Mouse (Mus musculus) hindbrain, embryonic 16.5 days (tissue): Measurements from ENCODE around the gene Col5a1. TPM values are rescaled to one million over a fixed set of nuclear protein-coding genes. Genes with fewer than 3 reads are reported as not detected.

Source experiments
- ATAC-seq: fragments of 200-750 bp; cut with Nextera tagmentation; 2 replicates; pipeline ENCODE4 v1.8.0; 2017; ENCODE audit warnings: moderate TSS enrichment, moderate library complexity
- H3K27ac ChIP-seq: fragments of 300-500 bp; sonication (generic); 2 replicates; pipeline ENCODE4 v1.5.1; 2014; ENCODE audit warnings: low read depth, mild to moderate bottlenecking, control low read depth, low read length, moderate library complexity
- H3K27me3 ChIP-seq: fragments of 300-500 bp; sonication (generic); replicated peaks from 2 replicates; pipeline ENCODE4 v1.6.1; 2014; ENCODE audit warnings: low read length; ENCODE audit not compliant: control insufficient read depth, insufficient read depth
- H3K36me3 ChIP-seq: fragments of 300-500 bp; sonication (generic); 2 replicates; pipeline ENCODE4 v1.6.1; 2014; ENCODE audit warnings: mild to moderate bottlenecking, low read length, moderate library complexity, mixed read lengths; ENCODE audit not compliant: control insufficient read depth, insufficient read depth
- H3K4me1 ChIP-seq: fragments of 300-500 bp; sonication (generic); 2 replicates; pipeline ENCODE4 v1.6.1; 2014; ENCODE audit warnings: low read depth, low read length; ENCODE audit not compliant: control insufficient read depth, insufficient read depth
- H3K4me2 ChIP-seq: fragments of 300-500 bp; sonication (generic); 2 replicates; pipeline ENCODE4 v1.6.1; 2014; ENCODE audit warnings: mild to moderate bottlenecking, low read length, control low read depth, moderate library complexity
- H3K4me3 ChIP-seq: fragments of 300-500 bp; sonication (generic); 2 replicates; pipeline ENCODE4 v1.5.1; 2014; ENCODE audit warnings: mild to moderate bottlenecking, low read length, control low read depth, moderate library complexity
- H3K9ac ChIP-seq: fragments of 300-500 bp; sonication (generic); 2 replicates; pipeline ENCODE4 v1.6.1; 2014; ENCODE audit warnings: low read depth, mild to moderate bottlenecking, control low read depth, low read length, moderate library complexity
- H3K9me3 ChIP-seq: fragments of 300-500 bp; sonication (generic); 2 replicates; pipeline ENCODE4 v1.6.1; 2014; ENCODE audit warnings: mild to moderate bottlenecking, low read length, moderate library complexity; ENCODE audit not compliant: control insufficient read depth
- WGBS: fragments of 180-500 bp; shearing (Covaris S2); extraction: QIAGEN DNeasy Blood & Tissue Kit; methylation state at CpG from one replicate; pipeline ENCODE4 v1.1.7; 2014; 5-methylcytosine and 5-hydroxymethylcytosine counted together
- polyA plus RNA-seq: library from polyadenylated mRNA; unstranded; fragments of >200 nt; fragmentation: Nextera tagmentation; extraction: Ambion mirVana; gene quantifications from 2 replicates; pipeline ENCODE4 v1.2.1, GENCODE M21; 2015

Col5a1 gene
- polyA plus RNA-seq, 1 experiment from 2014 or later = 9.2 TPM

GRCm38 (mm10) chr2:28008261-28008660, 122.0 kb downstream of the Col5a1 start:
- no peak overlapping the region for H3K4me2 ChIP-seq
- no peak overlapping the region for H3K9ac ChIP-seq
- H3K27me3 ChIP-seq = no peaks in the 10 kb centered on the region
- peaks cover 9% of the 10 kb centered on the region for H3K4me1 ChIP-seq
- H3K36me3 ChIP-seq = no peaks in the 10 kb centered on the region
- no peak overlapping the region for H3K4me3 ChIP-seq
- no peaks in the 10 kb centered on the region for H3K9me3 ChIP-seq
- H3K27ac ChIP-seq = peak overlapping the region; percentile 48
- WGBS = 24% methylated on average over 4 of the region's 4 CpGs
- peak; percentile 19; the same call in 1 of the 2 replicates for ATAC-seq

- H3K9ac ChIP-seq = no peak overlapping the region
- peaks cover 9% of the 10 kb centered on the region for H3K4me1 ChIP-seq
- no peak overlapping the region for H3K27ac ChIP-seq
- no peaks in the 10 kb centered on the region for H3K36me3 ChIP-seq
- ATAC-seq = no peak
- H3K4me2 ChIP-seq = no peak overlapping the region
- no peaks in the 10 kb centered on the region for H3K9me3 ChIP-seq
- WGBS = 67% methylated on average over 3 of the region's 3 CpGs
- no peak overlapping the region for H3K4me3 ChIP-seq
- H3K27me3 ChIP-seq = no peaks in the 10 kb centered on the region
Observed at GRCm38 (mm10) chr2:28012367-28012766, 126.1 kb downstream of the Col5a1 start.

GRCm38 (mm10) chr2:28014778-28015177, 128.6 kb downstream of the Col5a1 start:
- Histone ChIP-seq H3K27ac (no peak overlapping the region), H3K9ac (no peak overlapping the region)

GRCm38 (mm10) chr2:28024416-28024815, 138.2 kb downstream of the Col5a1 start:
- no peak for ATAC-seq
- WGBS = 85% methylated on average over 6 of the region's 6 CpGs

More at GRCm38 (mm10) chr2:28014778-28015177, 128.6 kb downstream of the Col5a1 start:
- no peak for ATAC-seq
- Histone ChIP-seq H3K4me1 (no peaks in the 10 kb centered on the region), H3K9me3 (no peaks in the 10 kb centered on the region), H3K27me3 (no peaks in the 10 kb centered on the region), H3K36me3 (no peaks in the 10 kb centered on the region), H3K4me2 (no peak overlapping the region), H3K4me3 (no peak overlapping the region)
- WGBS = 93% methylated on average over 3 of the region's 3 CpGs

GRCm38 (mm10) chr2:28025776-28026175, 139.6 kb downstream of the Col5a1 start:
- Histone ChIP-seq H3K36me3 (no peaks in the 10 kb centered on the region), H3K4me1 (no peaks in the 10 kb centered on the region), H3K9ac (no peak overlapping the region), H3K4me3 (no peak overlapping the region), H3K27me3 (no peaks in the 10 kb centered on the region), H3K9me3 (no peaks in the 10 kb centered on the region), H3K4me2 (no peak overlapping the region), H3K27ac (no peak overlapping the region)
- WGBS = 73% methylated on average over 4 of the region's 4 CpGs
- no peak for ATAC-seq

More at GRCm38 (mm10) chr2:28024416-28024815, 138.2 kb downstream of the Col5a1 start:
- Histone ChIP-seq H3K9ac (no peak overlapping the region), H3K27ac (no peak overlapping the region), H3K36me3 (no peaks in the 10 kb centered on the region), H3K4me2 (no peak overlapping the region), H3K4me1 (no peaks in the 10 kb centered on the region), H3K27me3 (no peaks in the 10 kb centered on the region), H3K9me3 (no peaks in the 10 kb centered on the region), H3K4me3 (no peak overlapping the region)

GRCm38 (mm10) chr2:28031860-28032259, 145.6 kb downstream of the Col5a1 start:
- no peak overlapping the region for H3K4me3 ChIP-seq
- H3K27me3 ChIP-seq = no peaks in the 10 kb centered on the region
- H3K9ac ChIP-seq = no peak overlapping the region
- no peak overlapping the region for H3K4me2 ChIP-seq
- no peak for ATAC-seq
- whole genome bisulfite sequencing = 80% methylated on average over 7 of the region's 9 CpGs
- no peaks in the 10 kb centered on the region for H3K36me3 ChIP-seq
- H3K27ac ChIP-seq = no peak overlapping the region
- no peaks in the 10 kb centered on the region for H3K9me3 ChIP-seq
- peaks cover 11% of the 10 kb centered on the region for H3K4me1 ChIP-seq

GRCm38 (mm10) chr2:28032469-28032868, 146.2 kb downstream of the Col5a1 start:
- Histone ChIP-seq H3K36me3 (no peaks in the 10 kb centered on the region), H3K4me3 (no peak overlapping the region), H3K27me3 (no peaks in the 10 kb centered on the region), H3K27ac (no peak overlapping the region), H3K4me1 (peaks cover 13% of the 10 kb centered on the region), H3K9me3 (no peaks in the 10 kb centered on the region), H3K4me2 (no peak overlapping the region), H3K9ac (no peak overlapping the region)
- ATAC-seq = no peak
- WGBS = 93% methylated on average over 11 of the region's 11 CpGs

GRCm38 (mm10) chr2:28034011-28034710, 147.9 kb downstream of the Col5a1 start:
- ATAC-seq = no peak
- 0 out of 2 replicates have a peak overlapping the region, but pooled peaks have one; percentile 19 for H3K27ac ChIP-seq
- WGBS = 45% methylated on average over 13 of the region's 13 CpGs
- no peaks in the 10 kb centered on the region for H3K9me3 ChIP-seq
- H3K9ac ChIP-seq = no peak overlapping the region
- H3K36me3 ChIP-seq = no peaks in the 10 kb centered on the region
- H3K4me2 ChIP-seq = no peak overlapping the region
- H3K4me1 ChIP-seq = peaks cover 14% of the 10 kb centered on the region
- H3K4me3 ChIP-seq = no peak overlapping the region
- H3K27me3 ChIP-seq = no peaks in the 10 kb centered on the region

- WGBS = 85% methylated on average over 13 of the region's 13 CpGs
- no peak overlapping the region for H3K27ac ChIP-seq
- peaks cover 14% of the 10 kb centered on the region for H3K4me1 ChIP-seq
Observed at GRCm38 (mm10) chr2:28036788-28037187, 150.6 kb downstream of the Col5a1 start.

More at GRCm38 (mm10) chr2:28036788-28037187, 150.6 kb downstream of the Col5a1 start:
- Histone ChIP-seq H3K36me3 (no peaks in the 10 kb centered on the region), H3K9me3 (no peaks in the 10 kb centered on the region), H3K27me3 (no peaks in the 10 kb centered on the region), H3K9ac (no peak overlapping the region), H3K4me3 (no peak overlapping the region), H3K4me2 (no peak overlapping the region)
- no peak for ATAC-seq
